Mouse (Mus musculus): ENCODE data around the gene Fyco1. TPM values are rescaled to one million over a fixed set of nuclear protein-coding genes. Genes with fewer than 3 reads are reported as not detected.
A peak's percentile ranks its signal among the peaks of the same experiment; 100 is the strongest.

The Fyco1 gene
- 10 to 100 TPM; 29.6 to 30.4 TPM for total RNA-seq (2021)
- long read RNA-seq, experiment 1, full-length matches to known transcripts = 1 of 3 reads
- long read RNA-seq, experiment 1, partial matches to known transcripts = 0 of 3 reads
- long read RNA-seq, experiment 1, other reads (novel, unspliced or antisense) = 2 of 3 reads
- long read RNA-seq, experiment 2, partial matches to known transcripts = 2 of 7 reads
- long read RNA-seq, experiment 2, other reads (novel, unspliced or antisense) = 4 of 7 reads

- DNase-seq (ENCODE audit: low spot score in 2 of 2) = peak; percentile 91 to 98
These were observed at the start of gene Fyco1 for GRCm38 (mm10) chr9:123851713-123852448. Gene Fyco1, minus strand, starts transcription at chr9:123851899.

DNA sequence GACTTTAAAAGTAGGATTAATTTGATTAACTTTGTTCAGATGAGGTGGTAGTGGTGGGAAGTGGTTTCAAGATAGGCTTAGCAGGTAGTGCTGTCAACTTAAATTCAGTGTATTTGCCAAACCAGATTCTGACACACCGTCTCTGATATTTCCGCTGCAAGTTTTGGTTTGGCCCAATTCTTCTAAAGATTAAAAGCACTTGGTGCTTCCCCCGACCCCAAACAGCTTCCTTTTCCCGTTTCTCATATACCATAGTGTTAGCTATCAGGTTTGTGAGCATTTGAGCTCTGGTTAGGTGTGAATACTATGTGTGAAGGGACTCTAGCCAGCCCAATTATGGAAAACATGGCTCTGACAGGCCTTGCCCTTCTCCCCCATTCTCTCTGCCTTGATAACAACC, 20.4 kb upstream of the Fyco1 start:
- DNase-seq (ENCODE audit: low spot score in 2 of 2) = no peak

DNA sequence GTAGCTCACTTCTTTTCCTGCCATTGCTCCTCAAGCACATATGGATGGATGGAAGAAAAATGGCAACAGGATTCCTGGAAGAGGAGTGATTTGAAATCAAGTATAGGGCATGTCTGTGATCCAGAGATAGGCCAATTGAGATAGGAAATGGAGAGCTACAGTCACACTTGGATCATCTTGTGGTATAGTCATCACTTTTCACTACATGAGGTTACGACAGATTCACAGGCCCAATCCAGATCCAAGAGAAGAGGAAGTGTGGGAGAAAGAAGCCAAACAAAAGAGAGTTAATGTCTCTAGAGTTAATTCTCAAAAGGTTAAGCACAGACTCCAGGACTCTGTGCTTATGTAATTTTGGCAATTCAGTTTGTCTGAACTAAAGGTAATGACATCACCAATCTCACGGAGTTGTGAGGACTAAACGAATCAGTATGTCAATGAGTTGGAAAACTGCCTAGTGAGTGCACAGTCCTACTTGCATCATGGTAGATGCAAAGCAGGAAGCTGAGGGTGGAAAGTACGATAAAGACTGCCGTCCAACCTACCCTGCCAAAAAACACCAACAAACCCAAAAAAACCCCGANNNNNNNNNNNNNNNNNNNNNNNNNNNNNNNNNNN, 17.6 kb upstream of the Fyco1 start:
- no peak for DNase-seq (ENCODE audit: low spot score in 2 of 2)

DNA sequence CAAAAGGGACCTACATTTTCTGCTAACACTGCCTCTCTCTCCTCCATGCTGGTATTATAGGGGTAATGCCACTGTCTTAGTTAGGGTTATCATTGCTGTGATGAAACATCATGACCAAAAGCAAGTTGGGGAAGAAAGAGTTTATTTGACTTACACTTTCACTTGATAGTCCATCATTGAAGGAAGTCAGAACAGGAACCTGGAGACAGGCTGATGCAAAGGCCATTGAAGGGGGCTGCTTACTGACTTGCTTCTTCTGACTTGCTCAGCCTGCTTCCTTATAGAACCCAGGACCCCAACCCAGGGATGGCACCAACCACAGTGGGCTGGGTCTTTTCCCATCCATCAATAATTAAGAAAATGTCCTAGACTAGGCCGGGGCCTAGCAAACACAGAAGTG, 11.9 kb upstream of the Fyco1 start:
- no peak for DNase-seq (ENCODE audit: low spot score in 2 of 2)

GRCm38 (mm10) chr9:123862895-123863616, 11.4 kb upstream of the Fyco1 start:
- DNase-seq (ENCODE audit: low spot score in 2 of 2) = no peak

DNA sequence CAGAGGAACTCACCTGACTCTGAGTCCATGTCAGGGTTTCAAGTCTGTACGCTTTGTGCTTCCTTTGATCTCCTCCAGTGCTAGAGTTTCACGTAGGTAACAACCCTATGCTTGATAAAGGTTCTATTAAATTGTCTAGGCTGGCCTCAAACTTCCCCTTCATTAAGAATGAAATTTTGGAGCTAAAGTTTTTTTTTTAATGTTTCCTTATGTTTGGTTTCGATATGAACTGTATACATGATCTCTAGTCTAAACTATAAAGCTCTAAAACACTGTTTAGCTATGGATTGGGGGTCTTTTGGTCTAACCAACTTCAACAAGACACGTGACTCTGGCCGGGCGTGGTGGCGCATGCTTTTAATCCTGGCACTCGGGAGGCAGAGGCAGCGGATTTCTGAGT, 10.2 kb upstream of the Fyco1 start, which contains the start of gene Xcr1:
Gene Xcr1 (minus strand): TSS at position 101 of the 400 bp plus-strand sequence.
- no peak for DNase-seq (ENCODE audit: low spot score in 2 of 2)

- no peak for DNase-seq (ENCODE audit: low spot score in 2 of 2)
These were observed 5.1 kb upstream of the Fyco1 start for GRCm38 (mm10) chr9:123856836-123857235.

DNA sequence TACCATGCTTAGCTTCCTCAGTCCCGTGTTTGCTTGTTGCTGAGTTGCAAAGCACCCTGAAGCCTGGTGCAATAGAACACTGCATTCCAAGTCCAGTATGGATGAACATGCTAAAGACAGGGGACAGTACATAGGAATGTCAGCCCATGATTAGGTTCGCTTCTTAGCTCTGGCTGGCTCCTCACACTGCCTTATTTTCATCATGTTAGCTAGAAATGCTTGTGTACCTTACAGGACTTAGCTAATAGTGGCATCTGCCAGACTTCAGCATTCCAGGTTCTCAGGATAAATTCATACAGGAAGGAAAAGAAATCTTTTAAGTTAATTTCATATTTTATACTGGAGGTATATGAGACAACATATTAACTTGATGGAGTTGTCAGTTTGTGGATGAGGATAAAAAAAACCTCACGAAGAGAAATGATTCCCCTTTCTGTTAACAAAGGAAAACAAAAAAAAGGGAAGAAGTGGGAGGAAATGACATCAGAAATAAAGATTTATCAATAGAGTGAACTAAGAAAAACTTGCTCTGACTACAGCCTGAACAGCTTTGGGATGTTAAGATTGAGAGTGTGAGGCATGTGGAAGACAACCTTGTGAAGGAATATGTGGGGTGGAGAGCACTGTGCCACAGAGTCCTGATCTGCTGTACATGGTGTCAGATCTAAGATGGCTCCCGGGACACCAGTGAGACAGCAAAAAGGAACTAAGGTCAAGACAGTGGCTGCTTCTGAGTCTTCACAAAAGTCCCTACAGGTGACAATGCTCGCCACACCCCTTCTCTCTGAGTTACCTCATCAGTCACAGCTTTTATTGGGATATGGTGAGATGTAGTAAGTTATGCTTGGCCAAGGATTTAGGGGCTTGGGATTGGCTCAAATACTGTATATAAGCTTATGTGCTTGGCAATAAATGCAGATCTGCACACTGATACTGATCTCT, 1.0 kb upstream of the Fyco1 start:
- no peak for DNase-seq (ENCODE audit: low spot score in 2 of 2)

- peak in 1 of 2 experiments; percentile 42 for DNase-seq (ENCODE audit: low spot score in 2 of 2)
These were observed 512 bp downstream of the Fyco1 start for GRCm38 (mm10) chr9:123851062-123851712.

DNA sequence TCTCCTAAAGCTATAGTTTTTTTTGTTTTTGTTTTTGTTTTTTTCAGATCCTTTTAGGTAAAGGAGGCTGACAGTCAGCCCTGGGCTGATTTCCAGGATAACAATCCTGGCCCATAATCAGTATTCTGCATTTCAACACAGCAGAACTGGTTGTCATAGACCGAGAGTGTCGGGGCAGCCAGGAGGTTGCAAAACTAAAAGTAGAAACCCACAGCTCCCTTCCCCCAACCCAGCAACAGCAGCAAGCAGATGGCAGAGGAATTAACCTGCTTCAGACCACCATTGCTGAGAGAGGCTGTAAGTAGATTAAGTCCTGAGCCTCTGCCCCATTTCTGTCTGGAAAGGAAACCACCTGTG, 1.0 kb downstream of the Fyco1 start:
- peak; percentile 20 to 52 for DNase-seq (ENCODE audit: low spot score in 2 of 2)

GRCm38 (mm10) chr9:123849976-123850695, 1.6 kb downstream of the Fyco1 start:
- peak in 1 of 2 experiments; percentile 49 for DNase-seq (ENCODE audit: low spot score in 2 of 2)

GRCm38 (mm10) chr9:123846490-123846889, 5.2 kb downstream of the Fyco1 start:
- no peak for DNase-seq (ENCODE audit: low spot score in 2 of 2)

DNA sequence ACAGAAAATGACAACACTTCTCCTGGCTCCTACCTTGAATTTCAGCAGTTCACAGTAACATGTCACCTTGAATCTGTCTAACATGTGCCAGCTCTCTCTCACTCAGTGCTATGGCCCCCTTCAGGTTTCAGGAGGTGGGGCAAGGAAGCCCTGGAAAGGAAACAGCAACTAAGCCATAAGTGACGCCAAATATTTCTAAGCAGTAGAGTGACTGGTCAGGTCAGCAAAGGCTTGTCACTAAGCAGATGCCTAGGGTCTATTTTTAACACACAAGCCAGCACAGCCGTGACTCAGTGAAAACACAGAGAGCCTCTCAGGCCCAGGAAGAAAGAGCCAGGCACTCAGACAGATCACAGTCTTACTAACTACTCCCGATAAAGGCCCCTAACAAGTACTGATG, 6.6 kb downstream of the Fyco1 start:
- DNase-seq (ENCODE audit: low spot score in 2 of 2) = no peak

DNA sequence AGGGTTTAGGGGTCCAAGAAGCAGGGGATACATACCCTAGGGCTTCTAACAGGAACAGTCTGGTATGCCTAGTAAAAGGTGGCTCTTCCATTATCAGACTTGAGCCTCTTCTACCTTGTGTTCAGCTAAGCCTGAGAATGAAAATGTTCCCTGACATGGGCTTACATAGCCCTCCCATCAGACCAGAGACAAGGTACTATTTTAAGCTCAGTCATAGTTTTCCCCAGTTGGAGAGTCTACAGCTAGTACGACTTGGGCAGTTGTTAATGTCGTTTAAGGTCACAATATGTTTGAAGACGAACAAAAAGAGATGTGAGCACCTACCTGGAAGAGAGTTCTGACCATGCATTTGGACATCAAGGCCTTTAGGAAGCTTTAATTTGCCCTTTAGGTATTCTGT, 7.2 kb downstream of the Fyco1 start:
- DNase-seq (ENCODE audit: low spot score in 2 of 2) = no peak

- DNase-seq (ENCODE audit: low spot score in 2 of 2) = no peak
These were observed 11.5 kb downstream of the Fyco1 start for GRCm38 (mm10) chr9:123840243-123840642.

- DNase-seq (ENCODE audit: low spot score in 2 of 2) = no peak
These were observed 15.8 kb downstream of the Fyco1 start for GRCm38 (mm10) chr9:123835851-123836250.

DNA sequence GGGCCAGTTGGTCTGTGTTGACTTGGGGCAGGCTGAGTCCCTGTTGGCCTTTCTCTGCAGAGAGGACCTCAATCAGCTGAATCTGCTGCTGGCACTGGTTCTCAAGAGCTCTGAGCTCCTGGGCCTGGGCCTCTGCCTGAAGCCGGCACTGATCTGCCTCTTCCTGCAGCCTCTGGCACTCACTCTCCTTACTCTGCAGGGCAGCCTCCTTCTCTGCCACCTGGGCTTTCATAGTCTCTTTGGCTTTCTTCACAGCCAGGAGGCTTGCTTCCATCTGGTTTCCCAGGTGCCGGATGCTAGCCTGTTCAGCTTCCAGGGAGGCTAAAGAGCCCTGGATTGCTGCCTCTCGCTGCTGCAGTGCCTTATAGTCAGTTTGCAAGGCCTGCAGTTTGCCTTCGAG, 22.8 kb downstream of the Fyco1 start:
- DNase-seq (ENCODE audit: low spot score in 2 of 2) = no peak

DNA sequence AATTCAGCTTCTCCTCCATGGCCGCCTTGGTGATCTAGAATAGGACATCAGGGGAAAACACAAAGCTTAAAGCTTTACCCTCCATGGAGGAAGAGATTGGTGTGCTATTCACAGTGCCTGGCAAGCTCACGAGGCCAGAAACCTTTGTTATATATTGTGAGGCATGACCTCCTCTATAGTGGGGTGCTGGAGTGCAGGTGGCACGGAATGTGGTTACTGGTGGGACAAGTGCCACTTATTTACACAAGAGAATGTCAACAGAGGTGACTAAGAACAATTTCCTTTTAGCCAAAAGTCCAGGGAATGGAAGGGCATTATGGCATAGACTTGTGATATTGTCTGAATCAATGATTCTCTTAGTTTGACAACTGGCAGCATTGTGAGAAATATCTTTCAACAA, 25.1 kb downstream of the Fyco1 start:
- no peak for DNase-seq (ENCODE audit: low spot score in 2 of 2)

GRCm38 (mm10) chr9:123818601-123819000, 33.1 kb downstream of the Fyco1 start:
- no peak for DNase-seq (ENCODE audit: low spot score in 2 of 2)

Data from layer of hippocampus, postnatal 14 days (tissue).